22 mouse cellular contexts compared by ENCODE assay signal in genomic region chr1:167817028-167817427, GRCm38 (mm10).
A peak's percentile ranks its signal among the peaks of the same experiment; 100 is the strongest.
DNase-seq lines count a peak whose midpoint lies in the region; ATAC-seq lines count a peak whose summit lies in the region.
"Had no signal": no experiment of that assay in that cellular context is flagged by ENCODE, and none has a peak within 500 bp of the region (broad histone marks: within the 10 kb centered on the region; RNA-seq: fewer than 3 reads in every experiment).

No protein-coding gene starts in this region.

- H3K36me3 ChIP-seq in forebrain, embryonic 13.5 days (ENCODE audit: poor library complexity, severe bottlenecking): no peaks in the 10 kb centered on the region
- H3K36me3 ChIP-seq in forebrain, embryonic 16.5 days (ENCODE audit: control insufficient read depth, insufficient read depth): no peaks in the 10 kb centered on the region
- no peaks in the 10 kb centered on the region for H3K36me3 ChIP-seq in midbrain, embryonic 11.5 days (ENCODE audit: control insufficient read depth, insufficient read depth, low read length)
- H3K36me3 ChIP-seq in midbrain, embryonic 10.5 days: no peaks in the 10 kb centered on the region
- H3K36me3 ChIP-seq in embryonic facial prominence, embryonic 10.5 days (replicated peaks): no peaks in the 10 kb centered on the region
- H3K36me3 ChIP-seq: embryonic facial prominence, embryonic 15.5 days; G1E; heart, embryonic 13.5 days; kidney, embryonic 15.5 days; limb, embryonic 12.5 days; liver, embryonic 12.5 days had no signal

- peaks cover 13% of the 10 kb centered on the region for H3K4me1 ChIP-seq in forebrain, embryonic 13.5 days
- H3K4me1 ChIP-seq in forebrain, embryonic 16.5 days (replicated peaks; ENCODE audit: control insufficient read depth, insufficient read depth, low read length): 0 out of 2 replicates have a peak, but pooled peaks cover 6% of the 10 kb centered on the region
- peaks cover 3% of the 10 kb centered on the region for H3K4me1 ChIP-seq in midbrain, embryonic 11.5 days (ENCODE audit: control insufficient read depth, insufficient read depth, low read length)
- peaks cover 17% of the 10 kb centered on the region for H3K4me1 ChIP-seq in midbrain, embryonic 10.5 days
- H3K4me1 ChIP-seq in embryonic facial prominence, embryonic 10.5 days: peaks cover 22% of the 10 kb centered on the region
- H3K4me1 ChIP-seq: liver, embryonic 12.5 days had no signal

- no peaks in the 10 kb centered on the region for H3K9me3 ChIP-seq in forebrain, embryonic 13.5 days (replicated peaks)
- no peaks in the 10 kb centered on the region for H3K9me3 ChIP-seq in forebrain, embryonic 16.5 days (ENCODE audit: control insufficient read depth, low read length)
- H3K9me3 ChIP-seq in midbrain, embryonic 11.5 days (ENCODE audit: control insufficient read depth, low read length): no peaks in the 10 kb centered on the region
- H3K9me3 ChIP-seq in midbrain, embryonic 10.5 days (replicated peaks): no peaks in the 10 kb centered on the region
- no peaks in the 10 kb centered on the region for H3K9me3 ChIP-seq in embryonic facial prominence, embryonic 10.5 days
- H3K9me3 ChIP-seq: embryonic facial prominence, embryonic 15.5 days; heart, embryonic 13.5 days; kidney, embryonic 15.5 days; limb, embryonic 12.5 days; liver, embryonic 12.5 days had no signal

- no peak overlapping the region for H3K9ac ChIP-seq in forebrain, embryonic 13.5 days
- no peak overlapping the region for H3K9ac ChIP-seq in forebrain, embryonic 16.5 days (replicated peaks; ENCODE audit: low read depth, low read length)
- H3K9ac ChIP-seq in midbrain, embryonic 11.5 days (ENCODE audit: low read length): no peak overlapping the region
- H3K9ac ChIP-seq: embryonic facial prominence, embryonic 15.5 days; heart, embryonic 13.5 days; kidney, embryonic 15.5 days; limb, embryonic 12.5 days; liver, embryonic 12.5 days had no signal

- no peak overlapping the region for H3K4me3 ChIP-seq in forebrain, embryonic 13.5 days
- H3K4me3 ChIP-seq in forebrain, embryonic 16.5 days (replicated peaks; ENCODE audit: low read length): no peak overlapping the region
- no peak overlapping the region for H3K4me3 ChIP-seq in midbrain, embryonic 11.5 days (ENCODE audit: low read depth, low read length)
- H3K4me3 ChIP-seq in midbrain, embryonic 10.5 days: no peak overlapping the region
- H3K4me3 ChIP-seq in embryonic facial prominence, embryonic 10.5 days: no peak overlapping the region
- H3K4me3 ChIP-seq: embryonic facial prominence, embryonic 15.5 days; gastrocnemius, adult 2 months; heart, embryonic 13.5 days; kidney, embryonic 15.5 days; limb, embryonic 12.5 days; liver, embryonic 12.5 days had no signal

- peak; percentile 81 for DNase-seq in midbrain, embryonic 11.5 days (ENCODE audit: low spot score, missing footprints)
- no peak for DNase-seq in midbrain, embryonic 10.5 days (ENCODE audit: low spot score)
- peak; percentile 5 for DNase-seq in embryonic facial prominence, embryonic 10.5 days (ENCODE audit: low spot score)
- DNase-seq in retina, embryonic 14.5 days (ENCODE audit: low spot score): peak; percentile 54
- DNase-seq in ovary, postnatal 10 days (ENCODE audit: low spot score): no peak
- DNase-seq: cerebellum, adult 11 months; cerebellum, postnatal 10 days; gastrocnemius, adult 2 months; heart, postnatal 4 days; kidney, postnatal 4 days; lung, adult 2 months; lung, postnatal 36 days; thymus, postnatal 36 days had no signal

- ATAC-seq in forebrain, embryonic 13.5 days: peak; percentile 41; the same call in 1 of the 2 replicates
- ATAC-seq in forebrain, embryonic 16.5 days: no peak
- ATAC-seq in midbrain, embryonic 11.5 days (ENCODE audit: low FRiP score): no peak
- ATAC-seq: intestine, embryonic 16.5 days; liver, embryonic 12.5 days had no signal

- 0 out of 2 replicates have a peak, but pooled peaks cover 4% of the 10 kb centered on the region for H3K27me3 ChIP-seq in forebrain, embryonic 13.5 days
- no peaks in the 10 kb centered on the region for H3K27me3 ChIP-seq in forebrain, embryonic 16.5 days (replicated peaks; ENCODE audit: control insufficient read depth, insufficient read depth, low read length)
- H3K27me3 ChIP-seq in midbrain, embryonic 11.5 days (ENCODE audit: control insufficient read depth, insufficient read depth, low read length): no peaks in the 10 kb centered on the region
- H3K27me3 ChIP-seq in midbrain, embryonic 10.5 days (ENCODE audit: low read depth, poor library complexity, severe bottlenecking): no peaks in the 10 kb centered on the region
- no peaks in the 10 kb centered on the region for H3K27me3 ChIP-seq in embryonic facial prominence, embryonic 10.5 days (replicated peaks; ENCODE audit: low read depth, poor library complexity, severe bottlenecking)
- H3K27me3 ChIP-seq: embryonic facial prominence, embryonic 15.5 days; heart, embryonic 13.5 days; liver, embryonic 12.5 days had no signal

- WGBS in forebrain, embryonic 13.5 days: 24% methylated on average over 6 of the region's 6 CpGs
- WGBS in forebrain, embryonic 16.5 days: 10% methylated on average over 6 of the region's 6 CpGs
- WGBS in midbrain, embryonic 11.5 days: 64% methylated on average over 6 of the region's 6 CpGs
- WGBS in midbrain, embryonic 10.5 days: 63% methylated on average over 6 of the region's 6 CpGs
- 52% methylated on average over 6 of the region's 6 CpGs for WGBS in embryonic facial prominence, embryonic 10.5 days

- H3K4me2 ChIP-seq in forebrain, embryonic 13.5 days: 0 out of 2 replicates have a peak overlapping the region, but pooled peaks have one; percentile 5
- H3K4me2 ChIP-seq in forebrain, embryonic 16.5 days (ENCODE audit: low read length): no peak overlapping the region
- H3K4me2 ChIP-seq in midbrain, embryonic 11.5 days: no peak overlapping the region
- H3K4me2 ChIP-seq: embryonic facial prominence, embryonic 15.5 days; heart, embryonic 13.5 days; kidney, embryonic 15.5 days; limb, embryonic 12.5 days; liver, embryonic 12.5 days had no signal

- H3K27ac ChIP-seq in forebrain, embryonic 13.5 days: no peak overlapping the region
- no peak overlapping the region for H3K27ac ChIP-seq in forebrain, embryonic 16.5 days (ENCODE audit: low read length)
- H3K27ac ChIP-seq in midbrain, embryonic 11.5 days (ENCODE audit: low read depth, low read length): no peak overlapping the region
- H3K27ac ChIP-seq in midbrain, embryonic 10.5 days (replicated peaks): no peak overlapping the region
- H3K27ac ChIP-seq in embryonic facial prominence, embryonic 10.5 days (replicated peaks): no peak overlapping the region
- H3K27ac ChIP-seq: embryonic facial prominence, embryonic 15.5 days; gastrocnemius, adult 2 months; heart, embryonic 13.5 days; kidney, embryonic 15.5 days; limb, embryonic 12.5 days; liver, embryonic 12.5 days had no signal

Comparison
In these comparisons a context has a peak if more than half of its experiments do, and no peak if none do; other contexts are left out.
1. DNase-seq: peak in midbrain, embryonic 11.5 days (single experiment), embryonic facial prominence, embryonic 10.5 days (single experiment) and retina, embryonic 14.5 days (single experiment); none in midbrain, embryonic 10.5 days (single experiment) and ovary, postnatal 10 days (single experiment).